Mouse (Mus musculus) gonadal fat pad, adult 2 months (tissue): ENCODE measurements around the gene Rp9. TPM values are rescaled to one million over a fixed set of nuclear protein-coding genes. Genes with fewer than 3 reads are reported as not detected.

Experiments used
- DNase-seq: peaks from one replicate; pipeline ENCODE4 v3.0.0-alpha.2; 2012; ENCODE audit warnings: low read depth
- polyA plus RNA-seq: library from polyadenylated mRNA; depleted of rRNA; stranded (reverse); fragments of >200 nt; gene quantifications from 2 replicates; pipeline ENCODE4 v1.2.3, GENCODE M21; 2012; rRNA removed

Rp9 gene
- polyA plus RNA-seq, 1 experiment, result 38.0 TPM

GRCm38 (mm10) chr9:22366621-22367020 is 102.9 kb downstream of the Rp9 start:
- no peak for DNase-seq

GRCm38 (mm10) chr9:22366221-22366620 is 103.3 kb downstream of the Rp9 start:
- no peak for DNase-seq

Other genes with a start within 250 kb of the Rp9 start
- 21.1 TPM in 2 replicates for gene Zfp809, start 244.0 kb downstream of the Rp9 start, polyA plus RNA-seq
- 0.26 and 0.30 TPM in 2 replicates for gene Zfp599, start 209.8 kb downstream of the Rp9 start, polyA plus RNA-seq
- 11.2 and 13.2 TPM in 2 replicates for gene Zfp810, start 162.1 kb downstream of the Rp9 start, polyA plus RNA-seq
- 1.6 and 1.9 TPM in 2 replicates for gene Anln, start 80.6 kb downstream of the Rp9 start, polyA plus RNA-seq
- 2.0 and 2.9 TPM in 2 replicates for gene 9530077C05Rik, start 58.2 kb downstream of the Rp9 start, polyA plus RNA-seq
- not detected in 2 replicates for gene Gm17545, start 15.5 kb downstream of the Rp9 start, polyA plus RNA-seq
- 14.4 and 17.6 TPM in 2 replicates for gene Bbs9, start 6.0 kb upstream of the Rp9 start, polyA plus RNA-seq